Mouse (Mus musculus): ENCODE data around the gene Cyp4a10.

DNA sequence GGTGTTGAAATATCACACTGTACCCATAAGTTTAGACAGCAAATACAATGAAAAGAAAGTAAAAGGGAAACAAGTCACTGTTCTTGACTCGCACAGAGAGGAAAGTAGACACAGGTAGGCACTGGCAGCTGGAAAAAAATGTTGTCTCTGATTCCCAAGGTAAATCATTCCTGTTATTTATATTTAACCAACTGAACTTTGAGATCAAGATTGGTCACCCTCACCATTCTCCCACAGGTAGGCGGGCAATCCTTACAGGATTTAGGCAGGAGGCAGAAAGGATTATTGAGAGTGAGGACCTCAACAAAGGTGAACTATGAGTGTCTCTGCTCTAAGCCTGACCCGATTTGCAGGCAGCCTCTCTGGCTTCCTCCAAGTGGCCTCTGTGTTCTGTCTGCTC lies 45.3 kb downstream of the Cyp4a10 start, which contains the start of gene Cyp4a31:
- TF ChIP-seq CTCF (IDR thresholded peaks at IDR 0.05; ENCODE audit: extremely low read depth, insufficient read depth, low read length) = no peak
- no peak for TF ChIP-seq POLR2A (IDR thresholded peaks at IDR 0.05; ENCODE audit: extremely low read depth, insufficient read depth, low read length)
